Mouse (Mus musculus) cortical plate, adult 2 months (tissue): ENCODE data around the gene Rad54l. TPM values are rescaled to one million over a fixed set of nuclear protein-coding genes. Genes with fewer than 3 reads are reported as not detected.

Experiments
- H3K27ac ChIP-seq: fragments of 200-500 bp; 2 replicates; pipeline ENCODE4 v1.5.1; 2012; ENCODE audit warnings: low read length, control low read depth, inconsistent platforms; ENCODE audit not compliant: insufficient read depth
- H3K4me1 ChIP-seq: fragments of 200-500 bp; 2 replicates; pipeline ENCODE4 v1.6.1; 2011; ENCODE audit warnings: low read length; ENCODE audit not compliant: control insufficient read depth, insufficient read depth
- H3K4me3 ChIP-seq: fragments of 200-500 bp; 2 replicates; pipeline ENCODE4 v1.5.1; 2011; ENCODE audit warnings: mild to moderate bottlenecking, low read length, control low read depth; ENCODE audit not compliant: insufficient read depth
- CTCF ChIP-seq: fragments of 200-500 bp; IDR thresholded peaks from 2 replicates; pipeline ENCODE4 v1.5.1; 2011; ENCODE audit warnings: mild to moderate bottlenecking, control low read depth, low read length; ENCODE audit not compliant: insufficient read depth; ENCODE audit errors: extremely low read depth
- POLR2A ChIP-seq: fragments of 200-500 bp; IDR thresholded peaks from 2 replicates; pipeline ENCODE4 v1.6.1; 2011; ENCODE audit warnings: mild to moderate bottlenecking, low read length, control low read depth; ENCODE audit not compliant: insufficient read depth; ENCODE audit errors: extremely low read depth
- polyA plus RNA-seq: library from polyadenylated mRNA; depleted of rRNA; stranded (reverse); fragments of >200 nt; gene quantifications from 2 replicates; pipeline ENCODE4 v1.2.3, GENCODE M21; 2012

The Rad54l gene
- polyA plus RNA-seq, 1 experiment, result 1.1 TPM

DNA sequence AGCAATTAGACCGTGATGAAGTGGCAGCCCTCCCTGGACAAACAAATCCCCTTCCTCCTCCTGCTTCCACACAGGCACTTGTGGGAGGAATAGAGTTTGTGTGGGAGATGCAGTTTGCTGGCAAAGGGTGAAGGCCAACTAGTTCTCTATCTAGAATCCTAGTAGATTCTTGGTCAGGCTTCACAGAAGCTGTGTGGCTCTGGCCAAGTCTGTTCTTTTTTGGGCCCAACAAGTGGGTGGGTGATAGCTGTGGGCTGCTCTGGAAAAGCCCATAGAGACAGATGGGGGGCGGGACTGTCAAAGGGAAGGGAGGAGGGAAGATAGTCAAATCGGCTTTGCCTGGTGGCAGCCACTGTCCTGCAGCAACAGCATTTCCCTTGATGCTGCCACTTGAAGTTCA, 37.3 kb upstream of the Rad54l start:
- H3K4me3 ChIP-seq, result no peak overlapping the region
- peaks cover 2% of the 10 kb centered on the region for H3K4me1 ChIP-seq
- H3K27ac ChIP-seq, result peak overlapping the region; percentile 63; the same call in 1 of the 2 replicates
- TF ChIP-seq POLR2A (no peak), CTCF (no peak)

DNA sequence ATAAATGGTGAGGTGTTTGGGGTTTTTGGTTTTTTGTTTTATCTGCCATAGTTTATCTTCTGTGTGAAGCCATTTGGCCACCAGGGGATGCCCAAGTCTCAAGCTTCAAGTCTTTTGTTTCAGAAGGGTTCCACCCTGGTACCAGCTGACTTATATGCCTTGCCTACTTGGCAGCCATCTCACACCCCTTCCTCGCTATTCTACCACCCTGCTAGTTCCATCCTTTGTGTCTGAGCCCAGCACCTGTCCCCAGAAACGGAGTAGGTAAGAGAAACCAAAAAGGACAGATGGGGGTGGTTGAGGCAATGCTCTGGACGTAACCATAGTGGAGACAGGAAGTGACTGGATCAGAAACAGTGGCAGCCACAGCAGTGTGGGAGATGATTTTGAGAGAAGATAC, 36.4 kb upstream of the Rad54l start:
- TF ChIP-seq POLR2A (no peak), CTCF (peak; percentile 54)
- Histone ChIP-seq H3K4me3 (no peak overlapping the region), H3K27ac (peak overlapping the region; percentile 63; the same call in 1 of the 2 replicates), H3K4me1 (peaks cover 2% of the 10 kb centered on the region)

DNA sequence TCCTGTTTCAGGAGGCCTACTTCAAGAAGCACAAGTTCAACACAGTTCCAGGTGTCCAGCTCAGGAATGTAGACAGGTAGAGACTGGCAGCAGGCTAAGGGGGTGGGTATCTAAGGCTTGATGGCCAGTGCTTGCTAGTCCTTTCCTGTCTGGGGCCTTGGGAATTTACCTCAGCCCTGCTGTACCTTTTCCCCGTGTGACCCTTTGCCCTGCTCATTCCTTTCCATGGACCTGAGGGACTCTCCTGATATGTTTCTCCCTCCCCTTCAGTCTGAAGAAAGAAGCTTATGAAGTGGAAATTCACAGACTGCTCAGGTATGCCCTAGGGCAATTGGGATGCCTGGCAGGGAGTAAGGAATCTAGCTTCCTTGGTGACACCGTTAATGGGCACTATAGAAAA, 34.4 kb upstream of the Rad54l start:
- peaks cover 2% of the 10 kb centered on the region for H3K4me1 ChIP-seq
- H3K27ac ChIP-seq, result no peak overlapping the region
- TF ChIP-seq POLR2A, result no peak
- no peak for TF ChIP-seq CTCF
- no peak overlapping the region for H3K4me3 ChIP-seq

DNA sequence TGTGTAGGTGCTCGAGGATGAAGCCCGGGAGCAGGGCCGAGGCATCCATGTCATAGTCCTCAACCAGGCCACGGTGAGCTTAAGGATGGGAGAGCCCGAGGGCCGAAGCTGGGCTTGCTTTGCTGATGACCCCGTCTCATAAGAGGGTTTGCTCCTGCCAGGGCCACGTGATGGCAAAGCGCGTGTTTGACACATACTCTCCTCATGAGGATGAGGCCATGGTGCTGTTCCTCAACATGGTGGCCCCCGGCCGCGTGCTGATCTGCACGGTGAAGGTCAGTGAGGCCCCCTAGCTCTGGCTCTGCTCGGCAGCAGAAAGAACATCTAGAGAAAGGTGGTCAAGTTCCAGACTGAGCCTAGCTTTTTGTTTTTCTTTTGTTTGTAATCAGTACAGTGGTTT, 29.2 kb upstream of the Rad54l start:
- Histone ChIP-seq H3K4me1 (peaks cover 4% of the 10 kb centered on the region), H3K4me3 (no peak overlapping the region), H3K27ac (no peak overlapping the region)
- TF ChIP-seq POLR2A, result no peak
- no peak for TF ChIP-seq CTCF

DNA sequence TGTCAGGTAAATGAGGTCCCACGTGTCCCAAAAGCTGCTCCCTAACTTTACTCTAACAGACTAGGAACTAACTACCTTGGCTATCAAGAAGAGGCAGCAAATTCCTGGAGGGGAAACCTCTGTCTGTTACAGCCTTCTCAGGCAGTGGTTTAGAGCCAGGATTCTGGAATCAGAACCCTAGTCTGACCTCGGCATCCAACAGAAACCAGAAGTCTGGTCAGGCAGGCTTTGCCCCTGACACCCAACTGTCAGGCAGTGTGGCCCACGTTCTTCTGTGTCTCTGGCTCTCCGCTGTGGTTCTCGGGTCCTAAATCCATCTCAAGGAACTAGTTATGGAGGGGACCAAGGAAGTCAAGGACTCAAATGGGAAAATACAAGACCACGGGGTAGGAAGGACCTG, 27.7 kb upstream of the Rad54l start, which contains the start of gene Lurap1:
Gene Lurap1 (minus strand): TSS at position 101 of the 400 bp plus-strand sequence.
- peaks cover 4% of the 10 kb centered on the region for H3K4me1 ChIP-seq
- TF ChIP-seq CTCF (no peak), POLR2A (no peak)
- H3K4me3 ChIP-seq, result peak within 1 kb of the TSS; percentile 79
- H3K27ac ChIP-seq, result peak within 1 kb of the TSS; percentile 85

DNA sequence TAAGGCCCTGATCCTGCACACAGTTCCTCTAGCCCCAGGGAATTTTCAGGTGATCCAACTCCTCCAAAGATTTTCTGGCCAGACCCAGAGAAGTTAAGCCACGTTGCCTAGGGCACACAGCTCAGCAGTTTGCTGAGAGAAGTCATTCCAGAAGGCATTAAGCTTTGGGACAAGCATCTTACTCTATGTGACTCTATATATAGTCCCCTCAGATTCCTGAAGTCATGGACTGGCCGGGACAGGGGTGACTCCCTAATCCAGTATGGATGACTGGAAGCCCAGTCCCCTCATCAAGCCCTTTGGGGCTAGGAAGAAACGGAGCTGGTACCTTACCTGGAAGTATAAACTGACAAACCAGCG, 27.4 kb upstream of the Rad54l start:
- peak overlapping the region; percentile 79 for H3K4me3 ChIP-seq
- TF ChIP-seq POLR2A, result no peak
- TF ChIP-seq CTCF, result no peak
- H3K4me1 ChIP-seq, result peaks cover 4% of the 10 kb centered on the region
- H3K27ac ChIP-seq, result no peak overlapping the region

DNA sequence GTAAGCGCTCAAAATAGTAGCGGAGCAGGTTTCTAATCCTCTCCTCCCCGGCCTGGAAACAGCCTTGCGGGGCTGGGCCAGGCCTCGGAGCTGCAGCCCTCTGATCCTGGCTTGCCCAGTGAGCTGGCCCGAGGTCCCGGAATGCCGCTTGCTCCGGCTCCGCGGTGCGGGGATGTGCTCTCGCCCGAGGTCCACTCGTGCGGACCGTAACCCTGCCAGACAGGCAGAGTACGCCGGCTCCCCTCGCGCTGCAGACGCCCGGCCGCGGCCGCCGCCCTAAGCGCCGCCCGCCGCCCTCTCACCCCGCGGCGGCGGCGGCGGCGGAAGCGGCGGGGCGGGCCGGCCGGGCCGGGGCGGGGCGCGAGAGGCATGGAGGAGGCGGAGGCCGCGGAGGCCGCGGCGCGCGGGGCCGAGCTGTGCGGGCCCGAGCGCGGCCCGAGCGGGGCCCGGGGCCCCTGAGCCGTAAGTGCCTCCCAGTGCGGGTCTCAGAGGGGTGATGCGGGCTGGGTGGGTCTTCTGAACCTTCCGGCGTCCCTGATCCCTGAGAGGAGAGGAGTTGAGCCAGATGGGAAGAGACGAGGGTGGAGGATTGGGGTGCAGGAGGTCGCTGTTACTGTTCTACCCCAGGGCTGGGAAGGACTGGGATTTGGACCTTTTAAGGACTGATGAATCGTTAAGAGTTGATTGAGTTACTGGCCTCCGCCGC, 26.8 kb upstream of the Rad54l start:
- H3K4me1 ChIP-seq, result peaks cover 4% of the 10 kb centered on the region
- TF ChIP-seq POLR2A (peak; percentile 67), CTCF (no peak)
- peak overlapping the region; percentile 79 for H3K4me3 ChIP-seq
- H3K27ac ChIP-seq, result peak overlapping the region; percentile 85

DNA sequence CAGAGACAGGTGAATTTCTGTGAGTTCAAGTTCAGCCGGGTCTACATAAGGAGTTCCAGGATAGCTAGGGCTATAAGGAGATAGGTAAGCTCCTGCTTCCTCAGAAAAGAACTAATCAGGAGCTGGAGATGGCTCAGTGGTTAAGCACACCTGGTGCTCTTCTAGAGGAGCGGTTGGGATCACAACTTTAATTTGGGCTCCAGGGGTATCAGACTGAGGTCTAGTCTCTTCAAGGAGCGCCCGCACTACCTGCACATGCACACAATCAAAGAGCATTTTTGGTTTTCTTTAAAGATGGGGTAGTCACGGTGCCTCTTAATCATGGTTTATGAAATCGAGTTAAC, 26.3 kb upstream of the Rad54l start:
- peak overlapping the region; percentile 79 for H3K4me3 ChIP-seq
- no peak for TF ChIP-seq POLR2A
- TF ChIP-seq CTCF, result no peak
- H3K27ac ChIP-seq, result peak overlapping the region; percentile 85
- peaks cover 4% of the 10 kb centered on the region for H3K4me1 ChIP-seq

DNA sequence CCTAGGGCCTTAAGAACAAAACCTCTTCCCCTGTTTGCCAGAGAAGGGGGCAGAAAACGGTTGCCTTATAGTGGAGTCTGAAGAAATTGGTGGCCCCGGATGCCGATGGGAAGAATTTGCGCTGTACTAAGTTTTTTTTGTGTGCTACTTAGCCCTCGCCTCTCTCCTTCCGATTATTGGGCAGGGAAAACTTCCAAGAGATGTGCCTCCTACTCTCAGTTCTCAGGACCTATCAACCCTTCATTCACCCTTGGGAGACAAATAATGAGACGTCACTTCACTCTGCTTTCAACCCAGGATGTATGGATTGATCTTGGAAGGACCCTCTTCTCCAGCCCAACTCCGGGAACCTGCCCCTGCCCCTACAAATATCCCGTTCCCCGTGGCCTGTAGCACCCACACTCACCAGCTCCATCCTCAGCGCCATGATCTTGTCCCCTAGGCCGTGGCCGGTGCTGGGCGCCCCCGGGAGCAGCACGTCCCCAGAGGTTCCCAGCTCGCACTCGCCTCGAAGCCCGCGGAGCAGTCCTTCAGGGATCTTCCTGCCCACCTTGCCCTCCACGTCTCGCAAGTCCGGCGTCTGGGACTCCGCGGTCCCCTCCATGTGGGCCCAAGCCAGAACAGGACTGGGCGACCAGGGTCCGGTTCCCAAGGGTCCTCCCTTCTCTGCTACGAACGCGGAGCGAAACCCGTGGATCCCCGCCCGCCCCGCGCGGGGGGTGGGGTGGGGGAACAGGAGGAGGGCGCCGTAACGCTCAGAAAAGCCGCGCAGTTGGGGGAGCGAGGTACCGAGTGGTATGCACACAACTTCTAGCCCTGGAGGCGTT, 20.6 kb upstream of the Rad54l start:
- TF ChIP-seq POLR2A (0 out of 2 replicates have a peak, but pooled peaks have one; percentile 42), CTCF (no peak)
- peak overlapping the region; percentile 56 for H3K27ac ChIP-seq

DNA sequence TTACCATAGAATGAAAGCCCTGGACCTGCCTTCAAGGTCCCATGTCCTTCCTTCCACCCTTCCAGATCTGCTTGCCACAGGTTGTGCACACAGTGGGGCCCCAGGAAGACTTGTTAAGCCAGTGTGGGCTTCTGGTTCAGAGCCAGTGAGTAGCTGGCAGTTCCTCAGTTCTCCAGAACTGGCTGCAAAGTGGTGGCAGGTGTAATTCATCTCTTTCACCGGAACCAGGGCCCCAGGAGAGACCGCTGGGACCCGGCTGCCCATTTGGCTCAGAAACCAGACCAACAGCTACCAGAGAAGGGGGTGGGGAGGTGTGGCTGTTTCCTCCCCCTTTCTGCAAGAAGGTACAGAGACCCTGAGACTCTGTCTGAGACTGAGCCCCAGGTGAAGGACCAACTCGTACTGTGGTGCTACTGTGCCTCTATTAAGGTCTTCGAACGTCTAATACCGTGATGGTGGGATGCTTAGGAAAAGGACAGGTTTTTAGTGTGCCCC, 19.9 kb upstream of the Rad54l start:
- TF ChIP-seq POLR2A (no peak), CTCF (no peak)
- Histone ChIP-seq H3K4me1 (peaks cover 1% of the 10 kb centered on the region; the same call in 1 of the 2 replicates), H3K4me3 (peak overlapping the region; percentile 88), H3K27ac (no peak overlapping the region)

More for the DNA sequence above, 20.6 kb upstream of the Rad54l start:
- peaks cover 1% of the 10 kb centered on the region; the same call in 1 of the 2 replicates for H3K4me1 ChIP-seq
- peak overlapping the region; percentile 88 for H3K4me3 ChIP-seq
